Mouse (Mus musculus): Measurements from ENCODE around the gene Tex36.
A peak's percentile ranks its signal among the peaks of the same experiment; 100 is the strongest.

Gene Tex36

DNA sequence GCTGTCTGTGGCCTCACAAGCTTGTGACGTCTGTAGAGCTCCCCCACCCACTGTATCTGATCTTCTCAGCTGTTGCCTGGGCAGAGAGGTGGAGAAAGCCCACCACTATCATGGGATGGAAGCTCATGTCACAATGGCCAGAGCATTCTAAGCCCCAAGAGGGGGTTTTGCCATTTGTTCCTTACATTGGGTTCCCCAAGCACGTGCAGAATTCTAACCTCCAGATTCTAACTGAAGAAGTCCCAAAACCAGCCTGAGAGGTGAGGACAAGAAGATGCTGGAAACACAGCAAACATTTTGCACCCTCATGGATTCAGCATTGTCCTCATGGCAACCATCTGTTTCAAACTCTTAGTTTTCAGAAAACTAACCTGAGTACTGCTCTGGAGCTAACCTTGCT, at the start of gene Tex36:
Tex36 (minus strand) TSS at position 101 of the 400 bp plus-strand sequence.
- no peak for DNase-seq (ENCODE audit: low spot score in 2 of 2)

DNA sequence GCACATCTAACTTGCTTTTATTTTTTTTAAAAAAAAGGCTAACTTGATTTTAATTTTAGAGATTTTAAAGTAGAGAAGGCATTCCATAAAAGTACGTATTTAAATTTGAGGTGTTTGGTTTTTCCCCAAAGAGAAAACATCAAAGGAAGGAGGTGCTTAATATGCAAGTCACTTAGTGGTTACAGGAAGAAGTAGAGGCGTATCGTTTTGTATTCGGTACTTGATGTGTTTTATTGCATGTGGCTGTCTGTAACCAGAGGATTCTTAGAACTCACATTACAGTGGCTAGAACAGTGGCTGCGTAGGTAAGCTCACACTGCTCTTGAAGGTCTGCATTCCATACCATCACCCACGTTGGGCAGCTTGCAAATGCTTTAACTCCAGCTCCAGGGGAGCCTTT, 43.8 kb upstream of the Tex36 start:
- DNase-seq (ENCODE audit: low spot score in 2 of 2): no peak

DNA sequence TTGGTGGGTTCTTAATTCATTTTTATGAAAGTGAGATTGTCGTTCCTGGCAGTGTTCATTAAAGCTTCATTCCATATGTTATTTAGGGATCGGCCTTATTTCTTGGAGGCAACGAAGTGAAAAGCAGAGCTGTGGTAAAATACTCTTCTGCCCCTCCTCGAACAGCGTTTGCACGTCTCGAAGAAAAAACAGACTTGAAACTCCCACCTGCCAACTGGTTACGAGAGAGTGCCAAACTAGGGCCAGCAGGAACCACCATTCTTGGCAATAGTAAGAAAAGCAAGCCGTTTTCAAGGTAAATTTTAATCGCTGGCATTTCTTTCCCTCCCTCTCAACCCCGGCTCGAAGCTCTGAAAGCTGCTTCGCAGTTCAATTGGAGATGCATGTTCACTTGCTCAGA, 36.9 kb upstream of the Tex36 start:
- no peak for DNase-seq (ENCODE audit: low spot score in 2 of 2)

GRCm38 (mm10) chr7:133638306-133638705, 36.3 kb upstream of the Tex36 start:
- DNase-seq (ENCODE audit: low spot score in 2 of 2): peak; percentile 2 to 14

DNA sequence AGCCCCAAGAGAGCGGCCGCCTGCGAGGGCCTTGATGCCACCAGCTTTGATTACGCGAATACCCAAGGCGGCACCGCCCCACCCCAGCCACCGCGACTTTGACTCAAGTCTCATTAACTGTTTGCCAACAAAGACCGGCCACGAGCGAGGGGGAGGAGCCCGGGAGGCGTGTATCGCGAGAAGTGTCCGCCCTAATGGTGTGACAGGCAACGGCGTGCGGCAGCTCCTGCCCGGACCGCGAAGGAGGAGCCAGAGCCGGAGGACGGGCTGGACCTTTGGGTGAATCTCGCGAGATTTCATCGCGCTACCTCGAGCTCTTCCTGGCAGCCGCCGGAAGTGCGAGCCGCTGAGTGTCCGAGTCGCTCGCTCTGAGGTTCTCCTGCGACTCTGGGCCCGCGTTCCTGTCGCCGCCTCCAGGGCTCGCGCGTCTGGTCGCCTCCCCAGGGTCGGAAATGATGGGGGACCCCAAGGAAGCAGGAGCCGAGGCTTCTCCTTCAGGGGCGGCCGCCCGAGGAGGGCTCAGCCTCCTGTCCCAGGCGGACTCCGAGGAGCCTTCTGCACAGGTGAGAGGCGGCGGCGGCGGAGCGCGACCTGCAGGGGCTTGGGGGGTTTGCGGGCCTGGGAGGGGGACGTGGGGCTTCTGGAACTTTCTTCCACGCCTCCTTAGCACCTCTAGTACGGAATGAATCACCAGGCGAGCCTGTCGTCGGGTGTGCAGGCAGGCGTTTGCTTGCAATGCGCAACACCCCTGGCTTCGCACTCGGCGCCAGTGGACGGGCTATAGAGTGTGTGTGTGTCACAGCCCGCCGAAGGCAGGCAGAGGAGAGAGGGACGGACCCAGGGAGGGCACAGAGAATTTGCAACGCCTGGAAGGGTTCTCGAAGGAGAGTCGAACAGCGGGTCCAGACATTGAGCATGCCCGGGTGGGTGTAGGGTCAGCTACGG, 35.7 kb upstream of the Tex36 start, which contains the start of gene Edrf1:
Edrf1 (plus strand) TSS at position 183 of the 945 bp plus-strand sequence.
- DNase-seq (ENCODE audit: low spot score in 2 of 2): peak; percentile 98 to 99

- peak; percentile 75 to 80 for DNase-seq (ENCODE audit: low spot score in 2 of 2)
Measured at GRCm38 (mm10) chr7:133636738-133637352, 34.9 kb upstream of the Tex36 start.

DNA sequence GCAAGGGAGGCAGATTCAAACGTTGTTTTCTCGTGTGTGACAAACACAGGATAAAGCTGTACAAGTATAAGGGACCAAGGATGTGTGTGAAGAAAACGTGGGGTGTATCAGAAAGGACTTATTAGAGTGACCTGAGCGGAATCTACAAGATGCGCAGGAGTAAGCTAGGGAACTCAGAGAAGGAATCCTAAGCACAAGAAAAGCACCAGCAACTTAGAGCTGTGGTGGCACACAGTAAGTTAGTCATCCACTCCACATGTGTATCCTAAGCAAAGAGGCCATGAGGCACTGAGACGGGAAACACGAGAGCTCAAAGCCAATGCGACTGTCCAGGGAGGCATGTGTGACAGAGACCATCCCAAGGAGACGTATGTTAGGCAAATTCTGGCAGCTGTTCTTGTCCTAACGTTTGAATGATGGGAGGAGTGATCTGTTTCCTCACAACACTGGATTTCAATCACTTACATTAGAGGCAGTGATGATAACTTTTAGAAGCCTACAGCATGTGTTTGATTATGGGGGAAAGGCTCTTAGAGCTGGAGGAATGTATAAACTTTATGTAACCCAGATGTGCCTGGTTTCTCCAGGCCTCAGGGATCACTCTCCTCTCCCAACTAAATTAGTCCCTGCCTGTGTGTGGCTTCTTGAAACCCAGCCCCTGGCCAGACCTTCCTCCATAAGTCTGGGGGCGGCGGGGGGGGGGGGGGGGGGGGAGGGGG, 33.1 kb upstream of the Tex36 start:
- DNase-seq (ENCODE audit: low spot score in 2 of 2): no peak

GRCm38 (mm10) chr7:133632476-133632875, 30.5 kb upstream of the Tex36 start:
- peak; percentile 4 to 37 for DNase-seq (ENCODE audit: low spot score in 2 of 2)

DNA sequence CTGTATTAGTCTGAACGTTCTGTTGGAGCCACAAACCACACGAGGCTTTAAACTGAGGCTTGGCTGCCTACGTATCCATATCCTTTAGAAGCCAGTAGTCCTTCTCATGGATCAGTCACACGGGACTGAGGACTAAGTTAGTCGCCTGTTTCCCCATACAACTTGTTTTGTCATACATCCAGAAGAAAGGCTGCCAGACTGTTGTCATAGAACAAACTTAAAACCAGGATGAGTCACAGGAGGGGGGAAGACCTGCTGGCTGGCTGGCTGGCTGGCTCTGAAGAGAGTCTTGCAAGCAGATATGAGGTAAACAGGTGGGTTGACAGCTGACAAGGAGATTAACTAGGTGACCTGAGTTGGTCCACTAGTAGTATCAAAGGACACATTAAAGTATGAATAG, 28.9 kb upstream of the Tex36 start:
- DNase-seq (ENCODE audit: low spot score in 2 of 2): no peak

GRCm38 (mm10) chr7:133627184-133627936, 25.4 kb upstream of the Tex36 start:
- DNase-seq (ENCODE audit: low spot score in 2 of 2): no peak

GRCm38 (mm10) chr7:133623226-133623625, 21.3 kb upstream of the Tex36 start:
- no peak for DNase-seq (ENCODE audit: low spot score in 2 of 2)

GRCm38 (mm10) chr7:133620721-133621120, 18.8 kb upstream of the Tex36 start:
- no peak for DNase-seq (ENCODE audit: low spot score in 2 of 2)

GRCm38 (mm10) chr7:133612981-133613380, 11.0 kb upstream of the Tex36 start:
- DNase-seq (ENCODE audit: low spot score in 2 of 2): no peak

DNA sequence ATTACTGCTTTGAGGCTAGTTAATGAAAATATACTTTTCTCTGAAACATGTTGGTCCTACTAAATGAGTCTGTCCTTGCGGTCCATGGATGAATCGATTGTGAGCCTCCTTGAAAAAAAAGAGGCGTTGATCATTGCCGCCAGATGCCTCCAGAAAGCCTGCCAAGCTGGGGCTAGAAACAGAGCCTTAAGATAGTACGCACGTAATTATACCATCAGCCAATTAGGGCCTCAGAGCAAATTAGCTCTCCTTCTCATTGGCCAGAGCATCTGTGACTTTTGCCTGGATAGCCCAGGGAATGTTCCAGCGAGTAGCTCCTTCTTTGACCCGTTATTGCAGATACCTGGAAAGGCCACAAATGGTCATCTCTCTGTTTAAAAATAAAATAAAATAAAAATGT, 7.6 kb upstream of the Tex36 start:
- DNase-seq (ENCODE audit: low spot score in 2 of 2): no peak

DNA sequence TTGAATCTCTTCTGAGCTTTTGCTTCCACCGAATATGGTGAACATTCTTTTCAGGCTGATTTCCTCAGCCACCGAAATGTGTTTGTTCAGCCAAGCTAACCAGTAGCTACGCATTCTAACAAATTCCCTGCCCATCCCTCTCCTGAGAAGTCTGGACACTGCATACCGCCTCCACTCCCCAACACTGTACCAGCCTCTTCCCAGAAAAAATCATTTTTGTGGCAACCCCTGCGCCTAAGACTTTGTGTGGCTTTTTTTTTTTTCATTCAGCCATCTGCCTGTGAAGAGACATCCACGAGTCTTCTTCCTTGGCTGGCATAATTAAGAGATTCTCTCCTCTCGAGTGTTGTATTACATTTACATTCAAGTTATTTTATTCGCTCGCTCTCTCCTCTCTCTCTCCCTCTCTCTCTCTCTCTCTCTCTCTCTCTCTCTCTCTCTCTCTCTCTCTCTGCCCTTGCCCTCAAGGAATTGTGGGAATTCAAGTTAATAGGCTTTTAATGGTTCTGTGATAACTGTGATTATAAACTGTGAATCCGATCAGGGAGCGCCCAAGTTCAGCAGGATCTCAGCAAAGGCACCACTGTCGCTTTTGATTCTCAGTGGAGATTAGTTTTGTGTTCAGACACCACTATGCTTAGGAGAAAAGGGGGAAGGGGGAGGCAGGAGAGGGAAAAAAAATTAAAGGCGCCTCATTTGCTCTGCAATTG, 6.8 kb upstream of the Tex36 start:
- no peak for DNase-seq (ENCODE audit: low spot score in 2 of 2)

DNA sequence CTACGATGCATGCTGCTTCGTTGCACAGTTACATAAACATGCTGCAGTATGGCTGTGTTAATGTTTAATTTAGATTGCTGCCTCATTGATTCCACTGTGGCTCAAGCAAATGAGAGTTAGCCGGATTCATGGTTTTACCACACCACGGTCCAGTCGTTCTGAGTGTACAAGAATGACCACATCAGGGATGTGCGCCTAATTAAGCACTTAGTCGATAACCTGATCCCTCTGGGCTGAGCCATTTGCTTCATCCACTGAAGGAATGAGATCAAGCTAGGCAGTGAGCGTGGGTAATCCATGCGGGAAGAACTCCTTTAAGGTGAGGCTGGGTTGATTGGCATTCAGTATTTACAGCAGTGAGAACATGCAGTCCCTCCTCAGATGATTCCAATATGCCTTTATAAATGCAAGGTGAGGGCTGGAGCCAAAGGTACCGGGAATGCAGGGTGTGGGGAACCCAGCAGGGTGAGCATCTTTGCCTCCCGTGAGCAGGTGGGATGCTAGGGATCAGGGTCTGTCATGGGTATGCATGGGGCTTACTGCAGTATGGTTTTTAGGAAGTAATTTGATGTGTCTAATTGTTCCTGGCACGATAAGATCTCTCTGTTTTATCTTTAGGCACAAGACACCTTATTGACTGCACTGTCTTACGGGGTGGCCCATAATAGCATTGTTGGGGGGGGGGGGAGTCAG, 6.1 kb upstream of the Tex36 start:
- DNase-seq (ENCODE audit: low spot score in 2 of 2): no peak

DNA sequence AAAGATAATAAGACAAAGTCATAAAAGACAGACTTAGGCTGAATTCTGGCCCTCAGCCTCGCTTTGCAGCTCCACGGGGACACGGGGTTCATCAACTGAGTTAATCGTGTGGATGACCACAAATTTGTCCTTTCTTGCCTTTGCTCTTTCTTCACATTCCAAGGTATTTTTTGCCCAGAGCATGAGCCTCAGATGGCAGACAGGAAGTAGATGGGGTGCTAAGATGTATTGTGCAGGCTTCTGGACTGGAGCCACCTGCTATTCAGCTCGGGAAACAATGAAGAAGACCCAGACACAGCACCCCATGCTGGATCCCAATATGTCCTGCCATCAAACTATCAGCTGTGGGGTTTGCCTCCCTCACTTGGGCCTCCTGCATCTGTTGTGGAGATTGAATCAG, 5.4 kb upstream of the Tex36 start:
- DNase-seq (ENCODE audit: low spot score in 2 of 2): no peak

GRCm38 (mm10) chr7:133604427-133605081, 2.6 kb upstream of the Tex36 start:
- DNase-seq (ENCODE audit: low spot score in 2 of 2): no peak

GRCm38 (mm10) chr7:133603156-133603555, 1.2 kb upstream of the Tex36 start:
- no peak for DNase-seq (ENCODE audit: low spot score in 2 of 2)

DNA sequence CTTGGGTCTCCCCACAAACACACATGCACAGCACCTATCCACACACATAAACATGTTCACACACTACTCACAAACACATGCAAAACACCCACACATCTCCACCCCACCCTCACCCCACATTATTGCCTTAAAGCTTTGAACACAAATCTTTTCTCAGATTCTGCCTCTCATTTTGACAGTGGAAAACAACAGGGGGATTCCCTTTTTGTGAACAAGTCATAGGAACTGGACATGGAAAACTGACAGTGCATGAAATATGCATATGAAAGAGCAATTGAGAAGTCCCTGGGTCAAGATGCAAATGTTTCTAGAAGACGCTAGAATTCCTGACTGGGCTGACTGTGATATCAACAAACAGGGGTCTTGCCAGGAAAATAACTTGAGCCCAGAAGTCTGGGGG, 1.4 kb downstream of the Tex36 start:
- no peak for DNase-seq (ENCODE audit: low spot score in 2 of 2)
